Mouse (Mus musculus): Measurements from ENCODE around the gene Sprr4. TPM values are rescaled to one million over a fixed set of nuclear protein-coding genes. Genes with fewer than 3 reads are reported as not detected.
"Not testable (repeated sequence)": the region's sequence is repeated elsewhere in the genome, so short reads cannot be mapped to it uniquely, and the experiment has no call there.

Sprr4 gene
- not detected in 2 replicates for polyA plus RNA-seq (2016; fragmentation: Nextera tagmentation; extraction: Ambion mirVana)

DNA sequence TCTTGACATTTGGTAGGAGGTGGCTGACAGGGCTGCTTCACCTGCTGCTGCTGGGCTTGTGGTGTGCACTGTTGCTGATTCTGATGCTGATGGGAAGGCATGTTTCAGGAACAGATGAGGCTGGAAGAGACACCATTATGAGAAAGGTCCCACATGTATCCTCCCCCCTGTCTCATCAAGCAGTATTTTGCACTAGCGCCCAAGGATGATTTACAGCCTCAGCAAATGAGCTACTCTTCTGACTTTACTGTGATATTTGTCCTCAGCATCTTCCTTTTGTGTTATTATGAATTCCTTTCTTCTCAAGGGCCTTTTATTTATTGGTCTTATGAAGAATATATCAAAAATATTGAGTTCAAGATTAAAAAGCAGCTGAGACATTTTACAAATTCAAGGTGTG, at the start of gene Sprr4:
Sprr4 (minus strand) TSS at position 101 of the 400 bp plus-strand sequence.
- no peak within 1 kb of the TSS for H3K9ac ChIP-seq
- no peak within 1 kb of the TSS for H3K27ac ChIP-seq
- no peaks in the 10 kb centered on the region for H3K27me3 ChIP-seq (replicated peaks)
- H3K4me1 ChIP-seq = no peaks in the 10 kb centered on the region
- ATAC-seq (ENCODE audit: low FRiP score, low read depth) = no peak
- H3K4me3 ChIP-seq = no peak within 1 kb of the TSS
- no peaks in the 10 kb centered on the region for H3K9me3 ChIP-seq
- H3K4me2 ChIP-seq (replicated peaks) = no peak within 1 kb of the TSS
- 90% methylated on average over 1 of the region's 1 CpGs for WGBS
- H3K36me3 ChIP-seq = no peaks in the 10 kb centered on the region

DNA sequence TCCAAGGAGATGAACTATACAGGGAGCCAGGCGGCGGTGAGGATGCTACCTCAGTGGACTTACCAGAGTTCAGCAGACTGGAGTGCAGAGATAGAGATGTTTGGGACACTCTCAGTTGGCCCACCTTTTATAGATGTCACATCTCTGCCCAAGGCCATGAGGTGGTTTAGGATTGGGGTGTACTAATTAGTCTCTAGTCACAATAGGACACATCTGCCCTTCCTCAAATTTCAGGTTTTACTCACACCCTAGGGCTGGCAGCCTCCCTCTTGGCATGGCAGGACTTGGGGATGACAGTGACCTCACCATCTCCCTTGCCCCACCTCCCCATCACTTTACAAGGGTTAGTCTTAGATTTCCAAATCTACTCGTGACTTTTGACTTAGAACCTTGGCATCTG, 34.1 kb upstream of the Sprr4 start, which contains the start of gene 2310046K23Rik:
2310046K23Rik (minus strand) TSS at position 101 of the 400 bp plus-strand sequence.
- WGBS = 85% methylated on average over 3 of the region's 3 CpGs
- Histone ChIP-seq H3K4me3 (no peak within 1 kb of the TSS), H3K9me3 (no peaks in the 10 kb centered on the region), H3K27ac (no peak within 1 kb of the TSS), H3K4me1 (no peaks in the 10 kb centered on the region), H3K9ac (no peak within 1 kb of the TSS), H3K27me3 (replicated peaks) (no peaks in the 10 kb centered on the region), H3K36me3 (no peaks in the 10 kb centered on the region), H3K4me2 (replicated peaks) (no peak within 1 kb of the TSS)
- no peak for ATAC-seq (ENCODE audit: low FRiP score, low read depth)

DNA sequence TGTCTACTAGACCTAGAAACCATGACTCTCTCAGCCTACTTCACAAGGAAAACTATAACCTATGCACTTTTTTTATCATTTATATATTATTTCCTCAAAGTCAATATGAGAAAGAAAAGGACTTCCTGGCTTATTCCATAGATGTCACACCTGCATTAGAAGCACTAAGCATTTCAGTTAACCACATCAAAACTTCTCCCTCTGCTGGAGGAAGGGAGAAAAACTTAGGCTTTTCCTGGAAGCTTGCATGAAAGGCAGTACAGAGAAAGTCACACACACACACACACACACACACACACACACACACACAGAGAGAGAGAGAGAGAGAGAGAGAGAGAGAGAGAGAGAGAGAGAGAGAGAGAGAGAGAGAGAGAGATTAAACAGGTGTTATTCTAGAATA, 12.0 kb upstream of the Sprr4 start:
- Histone ChIP-seq H3K27me3 (replicated peaks) (no peaks in the 10 kb centered on the region), H3K9me3 (no peaks in the 10 kb centered on the region), H3K4me1 (no peaks in the 10 kb centered on the region), H3K4me3 (no peak overlapping the region), H3K27ac (no peak overlapping the region), H3K36me3 (no peaks in the 10 kb centered on the region), H3K9ac (no peak overlapping the region), H3K4me2 (replicated peaks) (no peak overlapping the region)
- ATAC-seq (ENCODE audit: low FRiP score, low read depth) = no peak

DNA sequence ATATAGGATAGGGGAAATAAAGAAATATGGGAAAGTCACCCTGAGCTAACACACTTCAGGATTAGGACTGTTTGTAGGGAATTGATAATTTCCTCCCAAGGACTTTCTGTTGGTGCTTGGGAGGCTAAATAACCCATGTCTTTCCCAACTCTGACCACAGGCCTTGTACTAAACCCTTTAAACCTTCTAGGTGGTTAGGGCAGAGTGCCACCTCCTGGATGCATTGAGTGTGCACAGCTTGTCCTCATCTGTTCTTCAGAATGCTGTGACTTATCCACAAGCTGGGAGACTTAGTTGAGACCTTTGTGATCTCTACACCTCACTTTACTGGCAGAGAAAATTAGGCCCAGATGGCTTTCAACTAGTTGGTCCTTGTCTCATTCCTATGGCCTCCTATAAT, 10.5 kb upstream of the Sprr4 start:
- Histone ChIP-seq H3K4me2 (replicated peaks) (no peak overlapping the region), H3K9ac (no peak overlapping the region), H3K27me3 (replicated peaks) (no peaks in the 10 kb centered on the region), H3K9me3 (no peaks in the 10 kb centered on the region), H3K4me1 (no peaks in the 10 kb centered on the region), H3K36me3 (no peaks in the 10 kb centered on the region), H3K4me3 (no peak overlapping the region), H3K27ac (no peak overlapping the region)
- no peak for ATAC-seq (ENCODE audit: low FRiP score, low read depth)

DNA sequence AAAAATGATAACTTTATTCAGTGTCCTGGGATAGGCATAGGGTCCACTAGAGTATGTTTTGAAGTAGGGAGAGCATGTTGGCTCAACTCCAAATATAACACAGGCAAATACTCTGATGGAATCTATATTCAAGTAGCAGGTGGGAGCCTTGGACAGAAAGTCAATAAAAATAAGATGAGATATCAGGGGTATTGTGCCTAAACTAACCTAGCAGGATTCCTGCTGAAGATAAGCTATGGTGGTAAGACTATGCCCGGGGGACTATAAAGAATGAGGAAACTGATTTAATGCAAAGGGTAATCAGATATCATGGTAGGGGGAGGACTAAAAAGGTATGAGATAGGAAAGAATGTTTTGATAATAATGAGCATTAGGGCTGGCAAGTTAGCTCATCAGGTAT, 7.9 kb upstream of the Sprr4 start:
- ATAC-seq (ENCODE audit: low FRiP score, low read depth) = no peak
- Histone ChIP-seq H3K27ac (no peak overlapping the region), H3K9ac (no peak overlapping the region), H3K9me3 (no peaks in the 10 kb centered on the region), H3K27me3 (replicated peaks) (no peaks in the 10 kb centered on the region), H3K4me1 (no peaks in the 10 kb centered on the region), H3K4me3 (no peak overlapping the region), H3K36me3 (no peaks in the 10 kb centered on the region), H3K4me2 (replicated peaks) (no peak overlapping the region)
- WGBS = 89% methylated on average over 1 of the region's 1 CpGs

DNA sequence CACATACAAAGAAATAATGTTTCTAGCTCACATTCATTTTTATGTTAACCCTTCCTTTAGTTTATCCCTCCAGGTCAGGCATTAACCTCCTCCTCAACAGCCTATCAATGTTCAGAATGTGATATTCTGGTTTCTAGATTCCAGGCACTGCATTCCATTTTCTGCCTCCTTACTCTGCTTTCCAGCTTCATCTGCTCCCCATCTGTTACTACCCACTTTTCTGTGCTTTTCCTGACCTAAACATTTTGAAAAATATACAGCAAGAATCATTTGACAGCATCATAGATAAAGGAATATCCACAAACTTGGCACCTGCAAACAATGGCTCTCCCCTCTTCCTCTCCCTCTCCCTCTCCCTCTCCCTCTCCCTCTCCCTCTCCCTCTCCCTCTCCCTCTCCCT, 3.2 kb upstream of the Sprr4 start:
- Histone ChIP-seq H3K4me1 (no peaks in the 10 kb centered on the region), H3K9ac (no peak overlapping the region), H3K4me3 (no peak overlapping the region), H3K4me2 (replicated peaks) (no peak overlapping the region), H3K36me3 (no peaks in the 10 kb centered on the region), H3K27me3 (replicated peaks) (no peaks in the 10 kb centered on the region), H3K27ac (no peak overlapping the region), H3K9me3 (no peaks in the 10 kb centered on the region)
- ATAC-seq (ENCODE audit: low FRiP score, low read depth) = no peak

DNA sequence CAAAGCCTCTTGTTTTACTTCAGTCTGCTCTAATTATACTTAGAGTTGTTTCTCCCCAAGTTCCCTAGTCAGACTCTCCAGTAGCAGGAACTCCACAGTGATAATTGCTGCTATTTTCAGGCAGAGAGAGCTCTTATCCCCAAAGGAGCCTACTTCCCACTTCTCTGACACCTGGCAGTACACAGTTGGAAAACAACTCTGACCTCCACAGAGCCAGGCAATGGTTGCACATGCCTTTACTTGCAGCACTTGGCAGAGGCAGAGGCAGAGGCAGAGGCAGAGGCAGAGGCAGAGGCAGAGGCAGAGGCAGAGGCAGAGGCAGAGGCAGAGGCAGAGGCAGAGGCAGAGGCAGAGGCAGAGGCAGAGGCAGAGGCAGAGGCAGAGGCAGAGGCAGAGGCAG, 10.0 kb downstream of the Sprr4 start:
- H3K9me3 ChIP-seq; H3K4me3 ChIP-seq; H3K4me1 ChIP-seq; H3K27ac ChIP-seq; ATAC-seq (ENCODE audit: low FRiP score, low read depth); H3K4me2 ChIP-seq (replicated peaks); H3K27me3 ChIP-seq (replicated peaks); H3K36me3 ChIP-seq; H3K9ac ChIP-seq: not testable (repeated sequence)

DNA sequence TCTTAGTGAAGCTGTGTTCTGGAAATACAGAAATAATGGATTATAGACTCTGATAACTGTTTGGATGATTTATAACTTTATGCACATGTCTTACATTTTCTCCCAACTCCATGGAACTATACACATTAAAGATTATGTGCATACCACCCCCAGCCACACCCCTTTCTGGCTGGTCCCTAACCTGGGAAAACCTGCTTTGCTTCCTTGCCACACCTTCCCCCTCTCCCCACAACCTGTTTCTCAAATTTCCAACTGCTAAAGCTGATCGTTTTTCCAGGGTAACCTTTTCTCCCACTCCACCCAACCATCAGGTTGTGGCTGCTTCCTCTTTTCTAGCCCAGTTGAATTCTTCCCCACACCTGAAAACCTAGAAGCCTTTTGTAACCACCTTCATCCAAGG, 14.0 kb downstream of the Sprr4 start:
- WGBS = 63% methylated on average over 1 of the region's 1 CpGs

DNA sequence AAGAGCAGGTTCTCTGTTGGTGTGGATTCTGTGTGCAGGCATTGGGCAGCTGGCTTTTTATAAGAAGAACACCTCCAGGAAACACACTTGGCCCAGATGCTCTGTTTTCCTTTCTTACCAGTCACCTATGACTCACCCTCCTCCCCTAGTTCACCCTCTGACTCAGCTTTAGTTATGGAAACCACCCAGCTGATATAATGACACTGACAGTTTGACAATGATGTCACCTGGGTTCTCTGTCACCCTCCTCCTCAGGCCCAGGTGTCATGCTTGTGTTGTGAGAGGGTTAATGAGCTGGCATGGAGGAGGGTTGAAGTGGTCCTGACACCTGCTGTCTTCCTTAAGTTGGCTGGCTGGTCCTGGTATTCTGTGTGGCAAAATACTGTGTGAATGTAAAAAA, 14.4 kb downstream of the Sprr4 start, which contains the start of gene Sprr1a:
Sprr1a (minus strand) TSS at position 33 of the 400 bp plus-strand sequence.
- Histone ChIP-seq H3K9me3 (no peaks in the 10 kb centered on the region), H3K4me2 (replicated peaks) (no peak within 1 kb of the TSS), H3K27ac (no peak within 1 kb of the TSS), H3K9ac (no peak within 1 kb of the TSS), H3K4me1 (no peaks in the 10 kb centered on the region), H3K36me3 (no peaks in the 10 kb centered on the region), H3K4me3 (no peak within 1 kb of the TSS), H3K27me3 (replicated peaks) (no peaks in the 10 kb centered on the region)
- ATAC-seq (ENCODE audit: low FRiP score, low read depth) = no peak

More for the DNA sequence above, 14.0 kb downstream of the Sprr4 start:
- Histone ChIP-seq H3K9me3 (no peaks in the 10 kb centered on the region), H3K9ac (no peak overlapping the region), H3K36me3 (no peaks in the 10 kb centered on the region), H3K27me3 (replicated peaks) (no peaks in the 10 kb centered on the region), H3K27ac (no peak overlapping the region), H3K4me3 (no peak overlapping the region), H3K4me1 (no peaks in the 10 kb centered on the region), H3K4me2 (replicated peaks) (no peak overlapping the region)
- no peak for ATAC-seq (ENCODE audit: low FRiP score, low read depth)

DNA sequence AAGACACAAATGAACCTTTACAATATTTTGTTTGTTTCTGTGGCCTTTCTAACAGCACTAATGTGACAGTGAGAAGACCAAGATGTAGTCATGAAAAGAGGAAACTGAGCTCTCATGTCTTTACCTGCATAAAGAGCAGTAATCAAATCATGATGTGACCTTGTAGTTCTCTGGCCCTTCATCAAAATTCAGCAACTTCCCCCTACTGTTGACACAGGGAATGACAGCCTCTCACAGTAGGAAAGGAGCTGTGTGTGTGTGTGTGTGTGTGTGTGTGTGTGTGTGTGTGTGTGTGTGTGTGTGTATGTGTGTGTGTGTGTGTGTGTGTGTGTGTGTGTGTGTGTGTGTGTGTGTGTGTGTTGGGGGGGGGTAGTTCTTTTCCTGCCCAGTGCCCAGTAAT, 19.0 kb downstream of the Sprr4 start:
- H3K4me3 ChIP-seq; H3K9me3 ChIP-seq; H3K36me3 ChIP-seq; H3K27ac ChIP-seq; H3K4me1 ChIP-seq; ATAC-seq (ENCODE audit: low FRiP score, low read depth); H3K27me3 ChIP-seq (replicated peaks); H3K9ac ChIP-seq; H3K4me2 ChIP-seq (replicated peaks): not testable (repeated sequence)

DNA sequence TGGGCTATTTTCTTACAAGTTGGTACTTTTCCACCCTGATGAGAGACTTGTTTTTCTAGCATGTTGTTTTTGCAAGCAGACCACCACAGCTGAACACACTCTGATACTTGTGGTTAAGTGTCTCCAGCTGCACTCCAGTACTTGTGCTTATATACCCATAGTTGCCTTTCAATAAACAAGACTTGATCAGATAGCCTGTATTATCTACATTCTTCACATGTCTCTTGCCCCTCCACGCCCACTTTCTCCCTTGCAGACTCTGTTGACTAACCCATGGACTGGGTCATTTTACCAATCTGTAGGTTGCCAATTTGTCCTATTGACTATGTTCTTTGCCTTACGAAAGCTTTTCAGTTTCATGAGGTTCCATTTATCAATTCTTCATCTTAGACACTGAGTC, 30.2 kb downstream of the Sprr4 start:
- no peak overlapping the region for H3K4me2 ChIP-seq (replicated peaks)
- no peaks in the 10 kb centered on the region for H3K9me3 ChIP-seq
- H3K9ac ChIP-seq = no peak overlapping the region
- ATAC-seq (ENCODE audit: low FRiP score, low read depth) = no peak
- WGBS = 86% methylated on average over 2 of the region's 2 CpGs
- no peaks in the 10 kb centered on the region for H3K27me3 ChIP-seq (replicated peaks)
- no peaks in the 10 kb centered on the region for H3K36me3 ChIP-seq
- H3K4me3 ChIP-seq = no peak overlapping the region
- H3K4me1 ChIP-seq = no peaks in the 10 kb centered on the region
- no peak overlapping the region for H3K27ac ChIP-seq

DNA sequence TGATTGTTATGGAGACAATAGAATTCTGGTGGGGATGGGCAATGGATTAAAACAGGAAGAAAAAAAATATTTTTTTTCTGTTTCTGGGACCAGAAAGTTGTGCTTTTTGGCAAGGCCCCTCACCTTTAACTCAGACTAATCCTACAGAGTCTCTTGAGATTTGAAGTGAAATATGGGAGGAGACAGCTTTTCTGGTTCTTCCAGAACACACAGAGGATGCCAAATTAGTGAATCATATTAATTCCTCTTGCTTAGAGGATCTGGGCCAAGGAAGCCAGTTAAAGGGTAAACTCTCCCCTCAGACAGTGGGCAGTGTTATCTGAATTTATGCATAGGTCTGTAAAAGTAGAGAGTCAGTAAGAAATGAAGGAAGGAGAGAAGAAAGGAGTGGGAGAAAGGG, 32.9 kb downstream of the Sprr4 start:
- H3K9ac ChIP-seq = no peak overlapping the region
- no peaks in the 10 kb centered on the region for H3K36me3 ChIP-seq
- H3K9me3 ChIP-seq = no peaks in the 10 kb centered on the region
- no peaks in the 10 kb centered on the region for H3K27me3 ChIP-seq (replicated peaks)
- no peak overlapping the region for H3K27ac ChIP-seq
- no peak overlapping the region for H3K4me3 ChIP-seq
- no peak overlapping the region for H3K4me2 ChIP-seq (replicated peaks)
- ATAC-seq (ENCODE audit: low FRiP score, low read depth) = no peak
- H3K4me1 ChIP-seq = no peaks in the 10 kb centered on the region

DNA sequence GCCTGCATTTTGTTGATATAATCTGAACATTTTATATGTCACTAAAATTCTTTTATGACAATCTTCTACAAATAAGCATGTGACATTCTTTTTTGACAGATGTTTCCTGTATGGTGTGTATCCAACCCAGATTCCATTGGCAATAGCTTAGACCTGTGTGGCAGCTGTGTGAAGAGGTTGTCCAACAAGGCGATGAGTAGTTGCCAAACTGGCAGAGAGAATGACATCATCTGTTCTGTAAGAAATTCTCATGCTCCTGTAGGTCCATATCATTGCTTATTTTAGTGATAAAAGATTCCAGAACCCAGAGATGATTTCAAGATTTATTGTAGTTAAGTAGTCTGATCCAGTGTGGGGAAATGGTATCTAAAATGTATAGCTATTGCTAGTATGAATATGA, 33.7 kb downstream of the Sprr4 start:
- WGBS = 98% methylated on average over 1 of the region's 1 CpGs
- no peak for ATAC-seq (ENCODE audit: low FRiP score, low read depth)
- Histone ChIP-seq H3K9ac (no peak overlapping the region), H3K36me3 (no peaks in the 10 kb centered on the region), H3K4me3 (no peak overlapping the region), H3K9me3 (no peaks in the 10 kb centered on the region), H3K4me2 (replicated peaks) (no peak overlapping the region), H3K27ac (no peak overlapping the region), H3K27me3 (replicated peaks) (no peaks in the 10 kb centered on the region), H3K4me1 (no peaks in the 10 kb centered on the region)

DNA sequence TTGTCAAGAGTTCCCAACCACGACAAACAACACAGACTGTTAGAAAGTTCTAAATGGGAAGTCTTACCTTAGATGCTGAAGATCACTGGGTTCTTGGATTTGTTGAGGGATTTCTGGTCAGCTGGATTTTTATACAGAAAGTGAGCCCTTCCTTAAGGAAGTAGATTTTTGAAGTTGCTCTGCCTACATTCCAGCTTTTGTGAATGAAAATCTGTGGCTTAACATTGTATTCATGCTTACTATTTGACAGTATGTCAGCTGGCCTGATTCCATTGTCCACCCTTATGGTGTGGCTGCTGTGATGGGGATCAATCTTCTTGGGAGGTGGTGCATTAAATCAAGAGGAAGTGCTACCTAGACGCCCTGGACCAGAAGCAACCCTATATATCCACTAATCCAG, 41.7 kb downstream of the Sprr4 start, which contains the start of gene Sprr3:
Sprr3 (minus strand) TSS at position 101 of the 400 bp plus-strand sequence.
- Histone ChIP-seq H3K36me3 (no peaks in the 10 kb centered on the region), H3K4me1 (no peaks in the 10 kb centered on the region), H3K4me3 (no peak within 1 kb of the TSS), H3K4me2 (replicated peaks) (no peak within 1 kb of the TSS), H3K9me3 (no peaks in the 10 kb centered on the region), H3K27ac (no peak within 1 kb of the TSS), H3K27me3 (replicated peaks) (no peaks in the 10 kb centered on the region), H3K9ac (no peak within 1 kb of the TSS)
- WGBS = 71% methylated on average over 2 of the region's 2 CpGs
- no peak for ATAC-seq (ENCODE audit: low FRiP score, low read depth)

Data from neural tube, embryonic 12.5 days (tissue).